Mouse (Mus musculus) forebrain, embryonic 14.5 days (tissue): ENCODE results near the gene Snx29. TPM values are rescaled to one million over a fixed set of nuclear protein-coding genes. Genes with fewer than 3 reads are reported as not detected.

Experiments
- ATAC-seq: fragments of 200-750 bp; cut with Nextera tagmentation; 2 replicates; pipeline ENCODE4 v1.8.0; 2017; ENCODE audit warnings: mild to moderate bottlenecking, moderate library complexity
- DNase-seq: peaks from one replicate; pipeline ENCODE4 v3.0.0-alpha.2; 2015; ENCODE audit warnings: low spot score
- H3K27ac ChIP-seq: fragments of 300-500 bp; sonication (generic); 2 replicates; pipeline ENCODE4 v1.5.1; 2014; ENCODE audit warnings: low read depth, mild to moderate bottlenecking, control low read depth, low read length, moderate library complexity
- H3K27me3 ChIP-seq: fragments of 300-500 bp; sonication (generic); replicated peaks from 2 replicates; pipeline ENCODE4 v1.6.1; 2014; ENCODE audit warnings: low read length, control low read depth, mixed read lengths; ENCODE audit not compliant: control insufficient read depth, insufficient read depth
- H3K36me3 ChIP-seq: fragments of 300-500 bp; sonication (generic); 2 replicates; pipeline ENCODE4 v1.6.1; 2014; ENCODE audit warnings: low read length, control low read depth; ENCODE audit not compliant: control insufficient read depth, insufficient read depth
- H3K4me1 ChIP-seq: fragments of 300-500 bp; sonication (generic); 2 replicates; pipeline ENCODE4 v1.6.1; 2014; ENCODE audit warnings: antibody characterized with exemption, low read length, control low read depth; ENCODE audit not compliant: control insufficient read depth, insufficient read depth
- H3K4me2 ChIP-seq: fragments of 300-500 bp; sonication (generic); 2 replicates; pipeline ENCODE4 v1.6.1; 2014; ENCODE audit warnings: mild to moderate bottlenecking, control low read depth, low read length
- H3K4me3 ChIP-seq: fragments of 300-500 bp; sonication (generic); 2 replicates; pipeline ENCODE4 v1.5.1; 2014; ENCODE audit warnings: low read depth, low read length, control low read depth
- H3K9ac ChIP-seq: fragments of 300-500 bp; sonication (generic); 2 replicates; pipeline ENCODE4 v1.6.1; 2014; ENCODE audit warnings: mild to moderate bottlenecking, low read length, control low read depth, moderate library complexity
- H3K9me3 ChIP-seq: fragments of 300-500 bp; sonication (generic); replicated peaks from 2 replicates; pipeline ENCODE4 v1.6.1; 2016; ENCODE audit warnings: low read length, control low read depth, mixed read lengths; ENCODE audit not compliant: control insufficient read depth
- WGBS: fragments of 180-500 bp; shearing (Covaris S2); extraction: QIAGEN DNeasy Blood & Tissue Kit; methylation state at CpG from one replicate; pipeline ENCODE4 v1.1.7; 2014; 5-methylcytosine and 5-hydroxymethylcytosine counted together
- polyA plus RNA-seq: library from polyadenylated mRNA; unstranded; fragments of >200 nt; fragmentation: Nextera tagmentation; extraction: Ambion mirVana; gene quantifications from 2 replicates; pipeline ENCODE4 v1.2.1, GENCODE M21; 2014

The Snx29 gene
- polyA plus RNA-seq, 1 experiment from 2014 or later = 3.8 TPM

DNA sequence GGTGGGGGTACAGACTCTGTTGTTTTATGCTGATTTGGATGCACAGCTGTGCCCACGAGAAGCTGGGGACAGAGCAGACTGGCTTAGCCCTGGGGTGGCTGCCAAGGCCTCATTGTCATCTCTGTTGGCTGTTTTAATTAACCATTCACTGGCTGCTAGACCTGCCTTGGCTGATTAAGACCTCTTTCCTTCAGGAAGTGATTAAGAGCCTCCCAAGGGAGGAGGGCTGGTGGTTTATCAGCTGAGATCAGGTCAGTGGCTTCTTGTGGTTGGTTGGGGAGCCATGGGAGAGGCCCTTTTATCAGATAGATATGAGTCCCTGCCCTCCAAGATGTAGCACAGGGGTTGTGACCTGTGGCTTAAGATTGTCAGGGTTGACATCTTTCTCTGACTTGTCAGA, 46.9 kb downstream of the Snx29 start:
- DNase-seq (peak; percentile 73), ATAC-seq (peak; percentile 84)
- Histone ChIP-seq H3K27me3 (no peaks in the 10 kb centered on the region), H3K9ac (no peak overlapping the region), H3K4me1 (peaks cover 14% of the 10 kb centered on the region), H3K4me2 (no peak overlapping the region), H3K9me3 (no peaks in the 10 kb centered on the region), H3K27ac (peak overlapping the region; percentile 10; the same call in 1 of the 2 replicates), H3K4me3 (no peak overlapping the region), H3K36me3 (no peaks in the 10 kb centered on the region)
- 0% methylated on average over 1 of the region's 1 CpGs for WGBS

DNA sequence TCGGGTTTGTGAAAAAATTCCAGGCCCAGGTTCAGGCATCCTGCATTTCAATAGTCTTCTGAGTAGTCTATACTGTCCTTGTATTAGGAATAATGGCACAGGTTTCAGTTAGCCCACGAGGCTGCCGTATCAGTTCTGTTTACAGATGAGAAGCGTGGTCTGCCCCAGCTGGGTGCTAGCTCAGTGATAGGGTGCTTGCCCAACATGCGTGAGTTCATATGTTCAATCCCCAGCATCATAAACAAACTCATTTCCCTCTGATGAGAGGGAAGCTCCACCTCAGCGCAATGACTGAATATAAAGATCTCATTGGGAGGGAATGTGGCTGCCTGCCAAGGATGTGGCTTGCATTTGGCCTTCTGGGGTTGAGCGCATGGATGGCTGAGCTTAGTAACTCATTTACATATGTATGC, 47.4 kb downstream of the Snx29 start:
- Histone ChIP-seq H3K36me3 (no peaks in the 10 kb centered on the region), H3K4me3 (no peak overlapping the region), H3K27me3 (no peaks in the 10 kb centered on the region), H3K4me1 (peaks cover 14% of the 10 kb centered on the region), H3K27ac (peak overlapping the region; percentile 10; the same call in 1 of the 2 replicates), H3K4me2 (no peak overlapping the region), H3K9me3 (no peaks in the 10 kb centered on the region), H3K9ac (no peak overlapping the region)
- DNase-seq (peak; percentile 81), ATAC-seq (peak; percentile 64)
- WGBS = 25% methylated on average over 7 of the region's 7 CpGs

DNA sequence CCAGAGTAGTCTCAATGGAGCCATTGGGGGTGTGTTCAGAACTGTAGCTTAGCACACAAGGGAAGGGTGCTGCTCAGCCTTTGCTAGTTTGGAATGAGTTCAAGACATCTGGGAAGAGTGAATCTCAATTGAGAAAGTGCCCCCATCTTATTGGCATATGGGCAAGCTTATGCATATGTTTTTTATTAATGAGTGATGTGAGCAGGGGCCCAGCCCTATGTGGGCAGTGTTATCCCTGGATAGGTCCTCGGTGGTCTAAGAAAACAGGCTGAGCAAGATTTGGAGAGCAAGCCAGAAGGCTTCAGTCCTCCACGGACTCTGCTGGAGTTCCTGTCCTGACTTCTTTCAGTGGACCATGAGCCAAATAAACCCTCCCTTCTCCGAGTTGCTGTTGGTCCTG, 56.6 kb downstream of the Snx29 start:
- no peak for ATAC-seq

DNA sequence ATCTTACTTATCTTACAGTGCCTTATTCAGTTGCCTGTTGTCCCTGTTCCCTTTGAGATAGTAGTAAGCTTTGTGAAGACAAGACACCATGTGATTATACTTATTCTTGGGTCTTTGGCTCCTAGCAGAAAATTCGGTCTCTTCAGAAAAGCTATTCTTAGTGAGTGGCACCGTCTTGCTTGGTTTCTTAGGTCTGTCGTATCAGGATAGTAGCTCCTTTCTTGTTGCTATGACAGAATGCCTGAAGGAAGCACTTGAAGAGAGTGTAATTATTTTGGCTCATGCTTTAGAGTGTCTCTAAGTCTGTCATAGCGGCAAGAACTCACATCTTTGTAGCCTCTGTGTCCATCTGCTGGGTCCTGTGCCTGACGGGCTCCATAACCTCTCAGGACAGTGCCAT, 57.3 kb downstream of the Snx29 start:
- Histone ChIP-seq H3K9ac (no peak overlapping the region), H3K4me3 (no peak overlapping the region), H3K27me3 (no peaks in the 10 kb centered on the region), H3K4me1 (no peaks in the 10 kb centered on the region), H3K4me2 (no peak overlapping the region), H3K9me3 (no peaks in the 10 kb centered on the region), H3K27ac (no peak overlapping the region), H3K36me3 (no peaks in the 10 kb centered on the region)
- ATAC-seq (no peak), DNase-seq (no peak)
- 91% methylated on average over 5 of the region's 5 CpGs for WGBS

More for the DNA sequence above, 56.6 kb downstream of the Snx29 start:
- Histone ChIP-seq H3K4me2 (no peak overlapping the region), H3K9me3 (no peaks in the 10 kb centered on the region), H3K9ac (no peak overlapping the region), H3K36me3 (no peaks in the 10 kb centered on the region), H3K27me3 (no peaks in the 10 kb centered on the region), H3K27ac (no peak overlapping the region), H3K4me3 (no peak overlapping the region), H3K4me1 (no peaks in the 10 kb centered on the region)
- no peak for DNase-seq
- WGBS = 82% methylated on average over 3 of the region's 3 CpGs

DNA sequence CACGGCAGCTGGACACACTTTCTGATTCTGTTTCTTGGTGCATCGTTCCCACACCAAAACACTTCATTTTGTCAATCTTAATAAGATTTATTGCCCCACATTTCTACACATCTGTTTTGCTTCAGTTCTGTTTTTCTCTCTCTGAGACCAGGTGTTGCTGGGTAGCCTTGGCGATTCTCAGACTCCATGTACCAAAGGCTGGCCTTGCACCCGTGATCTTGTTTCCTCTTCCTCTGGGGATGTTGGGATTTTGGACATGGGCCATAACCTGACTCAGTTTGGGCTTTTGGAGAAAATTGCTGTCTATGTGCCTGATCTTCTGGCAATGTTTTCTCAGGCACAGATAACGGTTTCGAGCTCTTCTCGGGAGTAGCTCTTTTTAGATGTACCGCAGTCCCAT, 58.2 kb downstream of the Snx29 start:
- WGBS = 95% methylated on average over 8 of the region's 8 CpGs
- no peak overlapping the region for H3K4me2 ChIP-seq
- no peak overlapping the region for H3K4me3 ChIP-seq
- no peak overlapping the region for H3K9ac ChIP-seq
- ATAC-seq (no peak), DNase-seq (no peak)
- no peaks in the 10 kb centered on the region for H3K4me1 ChIP-seq
- H3K9me3 ChIP-seq = no peaks in the 10 kb centered on the region
- H3K36me3 ChIP-seq = no peaks in the 10 kb centered on the region
- no peak overlapping the region for H3K27ac ChIP-seq
- H3K27me3 ChIP-seq = no peaks in the 10 kb centered on the region

DNA sequence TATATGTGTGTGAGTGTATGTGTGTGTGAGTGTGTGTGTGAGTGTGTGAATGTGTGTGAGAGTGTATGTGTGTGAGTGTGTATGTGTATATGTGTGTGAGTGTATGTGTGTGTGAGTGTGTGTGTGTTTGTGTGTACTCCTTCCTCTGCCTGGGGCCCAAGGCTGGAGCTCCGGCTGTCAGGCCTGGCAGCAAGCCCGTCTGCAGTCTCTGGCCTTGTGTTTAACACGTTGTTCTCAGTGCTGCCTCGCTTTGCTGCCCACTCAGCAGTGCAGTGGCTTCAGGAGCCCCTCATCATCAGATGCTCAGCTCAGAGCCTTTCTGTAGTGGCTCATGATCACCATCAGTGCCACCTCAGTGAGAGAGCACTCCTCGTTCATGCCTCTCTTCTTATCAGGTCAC, 61.7 kb downstream of the Snx29 start:
- no peak overlapping the region for H3K27ac ChIP-seq
- H3K27me3 ChIP-seq = no peaks in the 10 kb centered on the region
- H3K9ac ChIP-seq = no peak overlapping the region
- H3K36me3 ChIP-seq = no peaks in the 10 kb centered on the region
- DNase-seq (peak; percentile 24), ATAC-seq (no peak)
- no peak overlapping the region for H3K4me3 ChIP-seq
- H3K9me3 ChIP-seq = no peaks in the 10 kb centered on the region
- H3K4me1 ChIP-seq = no peaks in the 10 kb centered on the region
- H3K4me2 ChIP-seq = no peak overlapping the region
- 56% methylated on average over 5 of the region's 5 CpGs for WGBS

GRCm38 (mm10) chr16:11385150-11385549, 62.4 kb downstream of the Snx29 start:
- Histone ChIP-seq H3K9me3 (no peaks in the 10 kb centered on the region), H3K4me2 (no peak overlapping the region), H3K4me3 (no peak overlapping the region), H3K27me3 (no peaks in the 10 kb centered on the region), H3K36me3 (no peaks in the 10 kb centered on the region), H3K27ac (no peak overlapping the region), H3K9ac (no peak overlapping the region), H3K4me1 (no peaks in the 10 kb centered on the region)
- no peak for DNase-seq
- ATAC-seq = no peak
- WGBS = 64% methylated on average over 5 of the region's 5 CpGs

- ATAC-seq = no peak
Observed at GRCm38 (mm10) chr16:11385798-11386197, 63.1 kb downstream of the Snx29 start.

DNA sequence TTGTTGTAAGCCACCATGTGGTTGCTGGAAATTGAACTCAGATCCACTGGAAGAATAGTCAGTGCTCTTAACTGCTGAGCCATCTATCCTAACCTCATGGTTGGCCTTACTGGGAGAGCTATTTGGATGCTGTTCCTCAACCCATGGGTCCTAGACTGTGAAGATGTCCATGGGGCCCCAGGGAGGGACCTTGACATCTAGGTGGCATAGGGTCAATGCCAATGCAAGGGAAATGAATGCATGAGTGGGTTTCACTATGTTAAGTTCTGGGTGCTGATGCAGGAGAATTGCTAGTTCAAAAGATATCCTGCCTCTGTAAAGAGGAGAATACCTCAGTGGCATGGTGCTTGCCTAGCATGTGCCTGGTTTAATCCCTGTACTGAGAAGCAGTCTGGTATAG, 63.5 kb downstream of the Snx29 start:
- Histone ChIP-seq H3K27ac (no peak overlapping the region), H3K9ac (no peak overlapping the region), H3K4me1 (no peaks in the 10 kb centered on the region), H3K36me3 (no peaks in the 10 kb centered on the region), H3K4me2 (no peak overlapping the region), H3K27me3 (no peaks in the 10 kb centered on the region), H3K4me3 (no peak overlapping the region), H3K9me3 (no peaks in the 10 kb centered on the region)
- ATAC-seq = no peak
- no peak for DNase-seq

More at GRCm38 (mm10) chr16:11385798-11386197, 63.1 kb downstream of the Snx29 start:
- H3K4me1 ChIP-seq = no peaks in the 10 kb centered on the region
- H3K4me3 ChIP-seq = no peak overlapping the region
- no peak overlapping the region for H3K27ac ChIP-seq
- no peak overlapping the region for H3K9ac ChIP-seq
- no peaks in the 10 kb centered on the region for H3K9me3 ChIP-seq
- 88% methylated on average over 5 of the region's 5 CpGs for WGBS
- DNase-seq = no peak
- H3K4me2 ChIP-seq = no peak overlapping the region
- no peaks in the 10 kb centered on the region for H3K36me3 ChIP-seq
- no peaks in the 10 kb centered on the region for H3K27me3 ChIP-seq
